Mouse (Mus musculus) lung, postnatal 0 days (tissue): ENCODE data around the gene Them5.

ENCODE experiments used
- CTCF ChIP-seq: IDR thresholded peaks from 2 replicates; pipeline ENCODE4 v1.5.1; 2016; ENCODE audit warnings: antibody characterized with exemption, mild to moderate bottlenecking
- EP300 ChIP-seq: IDR thresholded peaks from 2 replicates; pipeline ENCODE4 v1.6.1; 2016; ENCODE audit warnings: antibody characterized with exemption, mild to moderate bottlenecking, control low read depth

- no peak for TF ChIP-seq EP300
- no peak for TF ChIP-seq CTCF
Measured at GRCm38 (mm10) chr3:94367511-94367910, 25.6 kb downstream of the Them5 start.
